Mouse (Mus musculus) testis, adult 10 weeks (tissue): ENCODE measurements around the gene Th. TPM values are rescaled to one million over a fixed set of nuclear protein-coding genes. Genes with fewer than 3 reads are reported as not detected.

Source experiments
- polyA plus RNA-seq: library from polyadenylated mRNA; stranded (reverse); fragments of 350-450 nt; fragmentation: Illumina TruSeq; extraction: RNeasy Lipid Tissue Mini Kit (QIAGEN cat#74804); gene quantifications from one replicate; pipeline ENCODE4 v1.2.3, GENCODE M21; 2014; ENCODE audit warnings: low read depth, low replicate concordance

Gene Th
- not detected for polyA plus RNA-seq

GRCm38 (mm10) chr7:142931028-142931427 lies at the start of gene Th:
Gene Th, minus strand, starts transcription at chr7:142931128.

GRCm38 (mm10) chr7:142968809-142969511 lies 38.0 kb upstream of the Th start, which contains the start of gene Ascl2:
Gene Ascl2, minus strand, starts transcription at chr7:142969264.

Other genes with a start within 250 kb of the Th start
- gene Ins2, start 187.7 kb downstream of the Th start, polyA plus RNA-seq, result not detected
- 0.17 TPM for gene Ascl2, start 38.1 kb upstream of the Th start, polyA plus RNA-seq
- 0.17 TPM for gene Tspan32, start 73.9 kb upstream of the Th start, polyA plus RNA-seq
- gene Cd81, start 121.6 kb upstream of the Th start, polyA plus RNA-seq, result 21.7 TPM
- 1.1 TPM for gene Tssc4, start 138.1 kb upstream of the Th start, polyA plus RNA-seq
- gene Trpm5, start 163.5 kb upstream of the Th start, polyA plus RNA-seq, result 0.21 TPM
- gene Kcnq1, start 175.2 kb upstream of the Th start, polyA plus RNA-seq, result 0.29 TPM